Mouse (Mus musculus): ENCODE measurements at regions not wholly inside any gene's neighbourhood (a gene's known extent, or its start where the extent isn't known, plus 50 kb on each side); places are given as distances from the start of the nearest gene placed in this dataset.
A peak's percentile ranks its signal among the peaks of the same experiment; 100 is the strongest.
"Not testable (repeated sequence)": the region's sequence is repeated elsewhere in the genome, so short reads cannot be mapped to it uniquely, and the experiment has no call there.

GRCm38 (mm10) chrX:19903962-19904930 is 155.1 kb upstream of the Chst7 start:
- DNase-seq (ENCODE audit: low read depth, low spot score), result peak; percentile 40

DNA sequence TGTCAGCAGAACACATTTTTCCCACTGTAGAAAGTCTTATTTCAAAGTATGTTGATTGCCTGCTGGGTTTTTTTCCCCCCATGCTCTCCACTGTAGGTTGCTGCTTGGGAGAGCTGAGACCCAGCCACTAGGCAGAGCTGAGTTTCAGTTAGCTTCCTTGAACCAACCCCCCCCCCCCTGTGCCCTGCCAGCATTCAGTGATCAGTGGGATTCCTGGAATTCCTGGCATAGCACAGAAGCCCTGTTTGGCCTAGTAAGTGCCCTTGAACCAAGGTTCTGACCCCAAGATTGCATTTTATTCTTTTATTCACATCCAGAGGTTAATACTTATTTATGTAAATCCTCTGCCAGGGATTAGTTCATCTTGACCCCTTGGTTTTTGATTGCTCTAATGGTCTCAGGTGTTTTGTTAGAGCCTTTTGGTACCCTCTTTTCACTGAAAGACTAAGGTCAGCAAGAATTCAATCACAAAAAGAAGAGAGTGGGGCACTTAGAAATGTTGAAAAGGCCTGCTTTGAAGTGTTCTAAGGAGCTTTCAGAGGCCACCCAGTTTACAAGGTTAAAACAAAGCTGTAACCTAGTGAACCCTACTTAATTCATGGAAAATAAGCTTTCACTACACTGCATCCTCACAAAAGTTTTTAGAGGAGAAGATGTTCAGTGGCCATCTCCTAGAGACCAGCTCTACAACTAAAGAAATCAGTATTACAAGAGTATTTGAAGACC is 152.6 kb upstream of the Chst7 start:
- DNase-seq (ENCODE audit: low read depth, low spot score), result no peak

- no peak for DNase-seq (ENCODE audit: low read depth, low spot score)
Observed at GRCm38 (mm10) chrX:19917001-19917400, 142.4 kb upstream of the Chst7 start.

DNA sequence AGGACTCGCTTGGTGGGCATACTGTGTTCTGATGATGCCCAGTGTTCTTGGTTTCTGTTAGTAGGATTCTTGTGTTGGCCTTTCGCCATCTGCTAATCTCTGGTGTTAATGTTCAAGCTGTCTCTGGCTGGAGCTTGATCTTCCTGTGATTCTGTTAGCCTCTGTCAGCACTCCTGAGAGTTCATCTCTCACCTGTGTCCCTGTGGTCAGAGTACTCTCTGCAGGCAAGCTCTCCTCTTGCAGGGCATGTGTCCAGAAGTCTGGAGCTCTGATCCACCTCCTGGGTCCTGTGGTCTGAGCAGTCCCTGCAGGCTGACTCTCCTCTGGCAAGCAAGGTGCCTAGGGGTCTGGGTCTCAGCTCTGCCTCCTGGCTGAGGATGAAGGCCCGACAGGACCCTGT is 130.0 kb upstream of the Chst7 start:
- not testable (repeated sequence) for DNase-seq (ENCODE audit: low read depth, low spot score)

DNA sequence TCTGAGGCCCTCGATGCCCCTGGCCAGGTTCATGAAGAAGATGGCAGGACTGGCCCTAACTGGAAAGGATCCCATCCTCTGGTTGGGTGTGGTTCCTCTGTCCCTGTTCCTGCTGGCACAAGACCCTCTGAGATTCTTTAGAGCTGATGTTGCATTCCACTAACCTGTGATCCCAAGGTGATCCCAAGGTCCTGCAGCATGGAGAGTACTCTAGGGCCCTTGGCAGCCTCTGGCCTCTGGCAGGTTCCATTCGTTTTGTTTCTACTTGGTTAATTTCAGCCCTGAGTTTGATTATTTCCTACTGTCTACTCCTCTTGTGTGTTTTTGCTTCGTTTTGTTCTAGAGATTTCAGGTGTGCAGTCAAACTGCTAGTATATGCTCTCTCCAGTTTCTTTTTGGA is 129.5 kb upstream of the Chst7 start:
- DNase-seq (ENCODE audit: low read depth, low spot score), result no peak

DNA sequence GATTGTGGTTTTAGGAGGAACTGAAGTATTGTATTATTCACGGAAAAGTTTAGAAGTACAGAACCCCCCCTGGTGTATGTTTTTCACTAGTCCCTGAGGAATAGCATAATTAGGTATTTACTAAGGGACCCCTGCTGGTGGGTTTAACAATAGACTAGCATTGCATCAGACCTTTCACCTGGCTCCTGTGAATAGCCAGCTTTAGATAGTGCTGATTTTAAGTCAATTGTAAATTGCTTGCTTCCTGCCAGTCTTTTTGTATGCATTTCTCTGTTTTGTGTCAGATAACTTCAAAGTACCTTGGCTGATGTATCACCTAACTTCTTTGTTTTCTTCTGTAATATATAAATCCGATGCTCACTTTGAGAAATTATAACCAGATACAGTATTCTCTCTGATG is 116.1 kb upstream of the Chst7 start:
- DNase-seq (ENCODE audit: low read depth, low spot score), result no peak

All from brain, embryonic 18.5 days (tissue).